Mouse (Mus musculus): ENCODE data around the gene Cdhr4. TPM values are rescaled to one million over a fixed set of nuclear protein-coding genes. Genes with fewer than 3 reads are reported as not detected.
"Not testable (repeated sequence)": the region's sequence is repeated elsewhere in the genome, so short reads cannot be mapped to it uniquely, and the experiment has no call there.

The Cdhr4 gene
- polyA plus RNA-seq, 1 experiment from 2014 or later = 10.5 TPM

- Histone ChIP-seq H3K27ac (ENCODE audit: low read length) (peak overlapping the region; percentile 83), H3K9ac (replicated peaks; ENCODE audit: low read length) (peak overlapping the region; percentile 84), H3K27me3 (ENCODE audit: insufficient read depth, low read length) (no peaks in the 10 kb centered on the region), H3K4me3 (ENCODE audit: low read length) (peak overlapping the region; percentile 65), H3K9me3 (ENCODE audit: low read length) (no peaks in the 10 kb centered on the region), H3K4me2 (replicated peaks; ENCODE audit: low read depth, low read length) (peak overlapping the region; percentile 89), H3K36me3 (ENCODE audit: insufficient read depth, low read length) (no peaks in the 10 kb centered on the region), H3K4me1 (ENCODE audit: insufficient read depth, low read length) (peaks cover 18% of the 10 kb centered on the region)
- ATAC-seq (ENCODE audit: low FRiP score, low TSS enrichment) = no peak
- WGBS = 5% methylated on average over 8 of the region's 8 CpGs
These were observed 11.2 kb downstream of the Cdhr4 start for GRCm38 (mm10) chr9:108003531-108003890.

- H3K4me1 ChIP-seq (ENCODE audit: insufficient read depth, low read length) = peaks cover 14% of the 10 kb centered on the region
- no peak for ATAC-seq (ENCODE audit: low FRiP score, low TSS enrichment)
- H3K9me3 ChIP-seq (ENCODE audit: low read length) = no peaks in the 10 kb centered on the region
- no peak overlapping the region for H3K27ac ChIP-seq (ENCODE audit: low read length)
- peaks cover 6% of the 10 kb centered on the region; the same call in 1 of the 2 replicates for H3K36me3 ChIP-seq (ENCODE audit: insufficient read depth, low read length)
- no peak overlapping the region for H3K9ac ChIP-seq (replicated peaks; ENCODE audit: low read length)
- 89% methylated on average over 5 of the region's 5 CpGs for WGBS
- no peak overlapping the region for H3K4me2 ChIP-seq (replicated peaks; ENCODE audit: low read depth, low read length)
- no peaks in the 10 kb centered on the region for H3K27me3 ChIP-seq (ENCODE audit: insufficient read depth, low read length)
- H3K4me3 ChIP-seq (ENCODE audit: low read length) = no peak overlapping the region
These were observed 15.7 kb downstream of the Cdhr4 start for GRCm38 (mm10) chr9:108008041-108008440.

- Histone ChIP-seq H3K36me3 (ENCODE audit: insufficient read depth, low read length) (peaks cover 6% of the 10 kb centered on the region; the same call in 1 of the 2 replicates), H3K4me3 (ENCODE audit: low read length) (no peak overlapping the region), H3K4me1 (ENCODE audit: insufficient read depth, low read length) (no peaks in the 10 kb centered on the region), H3K9ac (replicated peaks; ENCODE audit: low read length) (no peak overlapping the region), H3K27ac (ENCODE audit: low read length) (no peak overlapping the region), H3K27me3 (ENCODE audit: insufficient read depth, low read length) (no peaks in the 10 kb centered on the region), H3K9me3 (ENCODE audit: low read length) (no peaks in the 10 kb centered on the region), H3K4me2 (replicated peaks; ENCODE audit: low read depth, low read length) (no peak overlapping the region)
- ATAC-seq (ENCODE audit: low FRiP score, low TSS enrichment) = no peak
These were observed 18.1 kb downstream of the Cdhr4 start for GRCm38 (mm10) chr9:108010385-108010784.

- H3K4me3 ChIP-seq (ENCODE audit: low read length); H3K27ac ChIP-seq (ENCODE audit: low read length); H3K9ac ChIP-seq (replicated peaks; ENCODE audit: low read length); H3K4me1 ChIP-seq (ENCODE audit: insufficient read depth, low read length); ATAC-seq (ENCODE audit: low FRiP score, low TSS enrichment); H3K27me3 ChIP-seq (ENCODE audit: insufficient read depth, low read length); H3K4me2 ChIP-seq (replicated peaks; ENCODE audit: low read depth, low read length); H3K9me3 ChIP-seq (ENCODE audit: low read length); H3K36me3 ChIP-seq (ENCODE audit: insufficient read depth, low read length): not testable (repeated sequence)
- 97% methylated on average over 2 of the region's 2 CpGs for WGBS
These were observed 21.3 kb downstream of the Cdhr4 start for GRCm38 (mm10) chr9:108013577-108013976.

GRCm38 (mm10) chr9:108017127-108017526 lies 24.8 kb downstream of the Cdhr4 start:
- no peak for ATAC-seq (ENCODE audit: low FRiP score, low TSS enrichment)
- Histone ChIP-seq H3K4me1 (ENCODE audit: insufficient read depth, low read length) (no peaks in the 10 kb centered on the region), H3K9me3 (ENCODE audit: low read length) (no peaks in the 10 kb centered on the region), H3K9ac (replicated peaks; ENCODE audit: low read length) (no peak overlapping the region), H3K27me3 (ENCODE audit: insufficient read depth, low read length) (no peaks in the 10 kb centered on the region), H3K36me3 (ENCODE audit: insufficient read depth, low read length) (peaks cover 9% of the 10 kb centered on the region; the same call in 1 of the 2 replicates), H3K4me2 (replicated peaks; ENCODE audit: low read depth, low read length) (no peak overlapping the region), H3K4me3 (ENCODE audit: low read length) (no peak overlapping the region), H3K27ac (ENCODE audit: low read length) (no peak overlapping the region)
- WGBS = 81% methylated on average over 3 of the region's 3 CpGs

GRCm38 (mm10) chr9:108020741-108021140 lies 28.4 kb downstream of the Cdhr4 start:
- H3K27ac ChIP-seq (ENCODE audit: low read length) = no peak overlapping the region
- no peaks in the 10 kb centered on the region for H3K9me3 ChIP-seq (ENCODE audit: low read length)
- no peaks in the 10 kb centered on the region for H3K27me3 ChIP-seq (ENCODE audit: insufficient read depth, low read length)
- H3K4me2 ChIP-seq (replicated peaks; ENCODE audit: low read depth, low read length) = no peak overlapping the region
- ATAC-seq (ENCODE audit: low FRiP score, low TSS enrichment) = no peak
- H3K9ac ChIP-seq (replicated peaks; ENCODE audit: low read length) = no peak overlapping the region
- 93% methylated on average over 1 of the region's 1 CpGs for WGBS
- H3K36me3 ChIP-seq (ENCODE audit: insufficient read depth, low read length) = peaks cover 19% of the 10 kb centered on the region
- no peaks in the 10 kb centered on the region for H3K4me1 ChIP-seq (ENCODE audit: insufficient read depth, low read length)
- no peak overlapping the region for H3K4me3 ChIP-seq (ENCODE audit: low read length)

- Histone ChIP-seq H3K4me2 (replicated peaks; ENCODE audit: low read depth, low read length) (no peak overlapping the region), H3K4me1 (ENCODE audit: insufficient read depth, low read length) (no peaks in the 10 kb centered on the region), H3K27me3 (ENCODE audit: insufficient read depth, low read length) (no peaks in the 10 kb centered on the region), H3K9me3 (ENCODE audit: low read length) (no peaks in the 10 kb centered on the region), H3K36me3 (ENCODE audit: insufficient read depth, low read length) (peaks cover 39% of the 10 kb centered on the region), H3K4me3 (ENCODE audit: low read length) (no peak overlapping the region), H3K9ac (replicated peaks; ENCODE audit: low read length) (no peak overlapping the region), H3K27ac (ENCODE audit: low read length) (no peak overlapping the region)
- no peak for ATAC-seq (ENCODE audit: low FRiP score, low TSS enrichment)
- 95% methylated on average over 3 of the region's 3 CpGs for WGBS
These were observed 30.9 kb downstream of the Cdhr4 start for GRCm38 (mm10) chr9:108023216-108023615.

GRCm38 (mm10) chr9:108026584-108026983 lies 34.3 kb downstream of the Cdhr4 start:
- H3K27me3 ChIP-seq (ENCODE audit: insufficient read depth, low read length) = no peaks in the 10 kb centered on the region
- WGBS = 89% methylated on average over 3 of the region's 3 CpGs
- H3K36me3 ChIP-seq (ENCODE audit: insufficient read depth, low read length) = peaks cover 45% of the 10 kb centered on the region
- H3K27ac ChIP-seq (ENCODE audit: low read length) = no peak overlapping the region
- no peaks in the 10 kb centered on the region for H3K4me1 ChIP-seq (ENCODE audit: insufficient read depth, low read length)
- no peak for ATAC-seq (ENCODE audit: low FRiP score, low TSS enrichment)
- no peaks in the 10 kb centered on the region for H3K9me3 ChIP-seq (ENCODE audit: low read length)
- no peak overlapping the region for H3K4me3 ChIP-seq (ENCODE audit: low read length)
- no peak overlapping the region for H3K9ac ChIP-seq (replicated peaks; ENCODE audit: low read length)
- no peak overlapping the region for H3K4me2 ChIP-seq (replicated peaks; ENCODE audit: low read depth, low read length)

GRCm38 (mm10) chr9:108027867-108028266 lies 35.6 kb downstream of the Cdhr4 start:
- Histone ChIP-seq H3K27ac (ENCODE audit: low read length) (no peak overlapping the region), H3K9ac (replicated peaks; ENCODE audit: low read length) (no peak overlapping the region), H3K27me3 (ENCODE audit: insufficient read depth, low read length) (no peaks in the 10 kb centered on the region), H3K4me2 (replicated peaks; ENCODE audit: low read depth, low read length) (no peak overlapping the region), H3K36me3 (ENCODE audit: insufficient read depth, low read length) (peaks cover 55% of the 10 kb centered on the region), H3K4me1 (ENCODE audit: insufficient read depth, low read length) (no peaks in the 10 kb centered on the region), H3K9me3 (ENCODE audit: low read length) (no peaks in the 10 kb centered on the region), H3K4me3 (ENCODE audit: low read length) (no peak overlapping the region)
- 94% methylated on average over 3 of the region's 3 CpGs for WGBS
- no peak for ATAC-seq (ENCODE audit: low FRiP score, low TSS enrichment)

GRCm38 (mm10) chr9:108032126-108032525 lies 39.8 kb downstream of the Cdhr4 start:
- no peaks in the 10 kb centered on the region for H3K27me3 ChIP-seq (ENCODE audit: insufficient read depth, low read length)
- ATAC-seq (ENCODE audit: low FRiP score, low TSS enrichment) = no peak
- H3K4me1 ChIP-seq (ENCODE audit: insufficient read depth, low read length) = no peaks in the 10 kb centered on the region
- H3K4me3 ChIP-seq (ENCODE audit: low read length) = no peak overlapping the region
- no peaks in the 10 kb centered on the region for H3K9me3 ChIP-seq (ENCODE audit: low read length)
- H3K4me2 ChIP-seq (replicated peaks; ENCODE audit: low read depth, low read length) = no peak overlapping the region
- WGBS = 93% methylated on average over 5 of the region's 5 CpGs
- peaks cover 32% of the 10 kb centered on the region for H3K36me3 ChIP-seq (ENCODE audit: insufficient read depth, low read length)
- no peak overlapping the region for H3K9ac ChIP-seq (replicated peaks; ENCODE audit: low read length)
- no peak overlapping the region for H3K27ac ChIP-seq (ENCODE audit: low read length)

Data from kidney, embryonic 16.5 days (tissue).